8 mouse cellular contexts compared by ENCODE assay signal in genomic region chr13:51846868-51847793, GRCm38 (mm10). TPM values are rescaled to one million over a fixed set of nuclear protein-coding genes. Genes with fewer than 3 reads are reported as not detected.
DNase-seq lines count a peak whose midpoint lies in the region; ATAC-seq and TF ChIP-seq lines count a peak whose summit lies in the region.

No protein-coding gene starts in this region.

- H3K4me1 ChIP-seq in limb, embryonic 12.5 days (replicated peaks), result peaks cover 58% of the 10 kb centered on the region
- H3K4me1 ChIP-seq in midbrain, embryonic 14.5 days (ENCODE audit: control insufficient read depth, insufficient read depth, low read length), result peaks cover 32% of the 10 kb centered on the region
- peaks cover 18% of the 10 kb centered on the region; the same call in 1 of the 2 replicates for H3K4me1 ChIP-seq in spleen, adult 2 months (ENCODE audit: control insufficient read depth, insufficient read depth, insufficient read length)

- no peak for TF ChIP-seq CTCF in spleen, adult 2 months (IDR thresholded peaks at IDR 0.05; ENCODE audit: extremely low read depth, insufficient read depth, insufficient read length, insufficient replicate concordance)

- DNase-seq in adrenal gland, adult 8-10 months, result peak; percentile 71
- peak; percentile 52 for DNase-seq in embryo, embryonic 9.5 days (ENCODE audit: extremely low spot score)
- peak; percentile 98 for DNase-seq in heart, adult 11 months
- DNase-seq in kidney, adult 18-20 months, result peak; percentile 80
- DNase-seq in midbrain, embryonic 14.5 days, result peak; percentile 79
- peak in 1 of 2 experiments; percentile 40 for DNase-seq in spleen, adult 2 months (ENCODE audit: low read depth in 1 of 2, low spot score in 2 of 2)

- peak overlapping the region; percentile 81 for H3K27ac ChIP-seq in limb, embryonic 12.5 days
- H3K27ac ChIP-seq in midbrain, embryonic 14.5 days (replicated peaks; ENCODE audit: low read depth, low read length), result peak overlapping the region; percentile 86
- peak overlapping the region; percentile 63 for H3K27ac ChIP-seq in spleen, adult 2 months (ENCODE audit: insufficient read depth, low read length)

- no peak for TF ChIP-seq POLR2A in spleen, adult 2 months (IDR thresholded peaks at IDR 0.05; ENCODE audit: low read depth, low read length)

- H3K9ac ChIP-seq in limb, embryonic 12.5 days (replicated peaks), result peak overlapping the region; percentile 71
- peak overlapping the region; percentile 75 for H3K9ac ChIP-seq in midbrain, embryonic 14.5 days (replicated peaks; ENCODE audit: low read length)

- peak overlapping the region; percentile 95 for H3K4me2 ChIP-seq in limb, embryonic 12.5 days
- peak overlapping the region; percentile 86 for H3K4me2 ChIP-seq in midbrain, embryonic 14.5 days (ENCODE audit: low read length)

- H3K4me3 ChIP-seq in limb, embryonic 12.5 days (replicated peaks), result peak overlapping the region; percentile 58
- H3K4me3 ChIP-seq in midbrain, embryonic 14.5 days (replicated peaks; ENCODE audit: low read depth, low read length), result peak overlapping the region; percentile 52
- H3K4me3 ChIP-seq in spleen, adult 2 months (ENCODE audit: extremely low read depth, insufficient read depth, insufficient read length), result peak overlapping the region; percentile 96

- H3K9me3 ChIP-seq in limb, embryonic 12.5 days, result no peaks in the 10 kb centered on the region
- H3K9me3 ChIP-seq in midbrain, embryonic 14.5 days (ENCODE audit: control insufficient read depth, low read length), result no peaks in the 10 kb centered on the region

- peak; percentile 8; the same call in 1 of the 2 replicates for ATAC-seq in limb, embryonic 12.5 days (ENCODE audit: insufficient number of reproducible peaks, insufficient read depth, low FRiP score, low TSS enrichment, low read depth)
- peak; percentile 29; the same call in 1 of the 2 replicates for ATAC-seq in midbrain, embryonic 14.5 days (ENCODE audit: low FRiP score, low TSS enrichment)
- ATAC-seq in megakaryocyte-erythroid progenitor cell, adult 5-6 weeks (replicated peaks; ENCODE audit: low FRiP score, low TSS enrichment, poor library complexity, severe bottlenecking), result no peak

- peaks cover 4% of the 10 kb centered on the region; the same call in 1 of the 2 replicates for H3K27me3 ChIP-seq in limb, embryonic 12.5 days
- peaks cover 18% of the 10 kb centered on the region for H3K27me3 ChIP-seq in midbrain, embryonic 14.5 days (ENCODE audit: control insufficient read depth, insufficient read depth, low read length)
- no peaks in the 10 kb centered on the region for H3K27me3 ChIP-seq in spleen, adult 2 months (ENCODE audit: control insufficient read depth, insufficient read depth, low read length)

- no peaks in the 10 kb centered on the region for H3K36me3 ChIP-seq in limb, embryonic 12.5 days
- no peaks in the 10 kb centered on the region for H3K36me3 ChIP-seq in midbrain, embryonic 14.5 days (ENCODE audit: control insufficient read depth, insufficient read depth, low read length)
- no peaks in the 10 kb centered on the region for H3K36me3 ChIP-seq in spleen, adult 2 months (ENCODE audit: control insufficient read depth, insufficient read depth, low read length)

- under 1% methylated on average over 63 of the region's 63 CpGs for WGBS in limb, embryonic 12.5 days
- under 1% methylated on average over 63 of the region's 63 CpGs for WGBS in midbrain, embryonic 14.5 days
- WGBS in spleen, adult 2 months, result under 1% methylated on average over 63 of the region's 63 CpGs

RNA-seq across cellular contexts. Expression of gene Gadd45g, which starts 0.7 kb away (rescaled TPM):
- total RNA-seq in adrenal gland, adult 8-10 months (2022), result 10 to 100 TPM; 13.3 to 61.3 (median 18.6) TPM
- polyA plus RNA-seq in limb, embryonic 12.5 days (2016; fragmentation: Nextera tagmentation; extraction: Ambion mirVana), result 35.6 and 36.2 TPM in 2 replicates
- polyA plus RNA-seq in midbrain, embryonic 14.5 days (2014; fragmentation: Nextera tagmentation; extraction: Ambion mirVana), result 58.7 and 85.9 TPM in 2 replicates
- 14.6 and 19.8 TPM in 2 replicates for polyA plus RNA-seq in spleen, adult 2 months (2012; rRNA removed)
- total RNA-seq in megakaryocyte-erythroid progenitor cell, adult 5-6 weeks (2014; fragmentation: Nextera tagmentation), result 3.4 and 6.4 TPM in 2 replicates
- 11.5 and 12.9 TPM in 2 replicates for total RNA-seq in megakaryocyte-erythroid progenitor cell, adult 5-6 weeks (2017)

RNA-seq across cellular contexts. Expression of gene Sema4d, which starts 53.6 kb away (rescaled TPM):
- total RNA-seq in adrenal gland, adult 8-10 months (2022), result 10 to 100 TPM in 3 of 4 experiments, 1 to 10 TPM in 1; 8.9 to 23.2 (median 16.2) TPM
- 5.4 and 5.8 TPM in 2 replicates for polyA plus RNA-seq in limb, embryonic 12.5 days (2016; fragmentation: Nextera tagmentation; extraction: Ambion mirVana)
- polyA plus RNA-seq in midbrain, embryonic 14.5 days (2014; fragmentation: Nextera tagmentation; extraction: Ambion mirVana), result 11.5 and 13.3 TPM in 2 replicates
- polyA plus RNA-seq in spleen, adult 2 months (2012; rRNA removed), result 77.0 and 103 TPM in 2 replicates
- 38.5 and 38.8 TPM in 2 replicates for total RNA-seq in megakaryocyte-erythroid progenitor cell, adult 5-6 weeks (2014; fragmentation: Nextera tagmentation)
- 16.0 and 18.0 TPM in 2 replicates for total RNA-seq in megakaryocyte-erythroid progenitor cell, adult 5-6 weeks (2017)
